Mouse (Mus musculus) kidney, postnatal 10 days (tissue): ENCODE data around the gene Rnf11.
A peak's percentile ranks its signal among the peaks of the same experiment; 100 is the strongest.

Experiments used
- DNase-seq: peaks from one replicate; pipeline ENCODE4 v3.0.0; 2021; ENCODE audit warnings: mixed read lengths

Gene Rnf11

GRCm38 (mm10) chr4:109484621-109485020 lies at the start of gene Rnf11:
Gene Rnf11, minus strand, starts transcription at chr4:109484728.
- no peak for DNase-seq

- no peak for DNase-seq
Measured at GRCm38 (mm10) chr4:109531111-109531510, 46.6 kb upstream of the Rnf11 start, which contains the start of gene 4930522H14Rik. Gene 4930522H14Rik, minus strand, starts transcription at chr4:109531297.

- no peak for DNase-seq
Measured at GRCm38 (mm10) chr4:109530245-109530816, 45.8 kb upstream of the Rnf11 start.

GRCm38 (mm10) chr4:109504885-109505284 lies 20.4 kb upstream of the Rnf11 start:
- peak; percentile 67 for DNase-seq

- DNase-seq, result no peak
Measured at GRCm38 (mm10) chr4:109498476-109498875, 13.9 kb upstream of the Rnf11 start.

- no peak for DNase-seq
Measured at GRCm38 (mm10) chr4:109493581-109493980, 9.1 kb upstream of the Rnf11 start.

- no peak for DNase-seq
Measured at GRCm38 (mm10) chr4:109488812-109489211, 4.3 kb upstream of the Rnf11 start.

- DNase-seq, result no peak
Measured at GRCm38 (mm10) chr4:109482701-109483100, 1.8 kb downstream of the Rnf11 start.

- DNase-seq, result no peak
Measured at GRCm38 (mm10) chr4:109481424-109481823, 3.1 kb downstream of the Rnf11 start.

- DNase-seq, result peak; percentile 19
Measured at GRCm38 (mm10) chr4:109477454-109477853, 7.1 kb downstream of the Rnf11 start.

- DNase-seq, result peak; percentile 97
Measured at GRCm38 (mm10) chr4:109476554-109477014, 7.9 kb downstream of the Rnf11 start.

GRCm38 (mm10) chr4:109475577-109476553 lies 8.7 kb downstream of the Rnf11 start:
- DNase-seq, result peak; percentile 67

GRCm38 (mm10) chr4:109475078-109475477 lies 9.4 kb downstream of the Rnf11 start:
- no peak for DNase-seq

GRCm38 (mm10) chr4:109472566-109472965 lies 12.0 kb downstream of the Rnf11 start:
- no peak for DNase-seq

- no peak for DNase-seq
Measured at GRCm38 (mm10) chr4:109471606-109472005, 12.9 kb downstream of the Rnf11 start.

- DNase-seq, result no peak
Measured at GRCm38 (mm10) chr4:109467687-109468086, 16.8 kb downstream of the Rnf11 start.

- DNase-seq, result no peak
Measured at GRCm38 (mm10) chr4:109463892-109464291, 20.6 kb downstream of the Rnf11 start.

- peak; percentile 78 for DNase-seq
Measured at GRCm38 (mm10) chr4:109460421-109461179, 23.9 kb downstream of the Rnf11 start.

GRCm38 (mm10) chr4:109456821-109457220 lies 27.7 kb downstream of the Rnf11 start:
- DNase-seq, result no peak

- DNase-seq, result no peak
Measured at GRCm38 (mm10) chr4:109448531-109448930, 36.0 kb downstream of the Rnf11 start.

GRCm38 (mm10) chr4:109445956-109446355 lies 38.6 kb downstream of the Rnf11 start:
- DNase-seq, result no peak

GRCm38 (mm10) chr4:109445397-109445796 lies 39.1 kb downstream of the Rnf11 start:
- DNase-seq, result no peak

- no peak for DNase-seq
Measured at GRCm38 (mm10) chr4:109444951-109445350, 39.6 kb downstream of the Rnf11 start.
